ENCODE assay signal across 10 mouse cellular contexts in genomic region chr16:11071176-11071575, GRCm38 (mm10). TPM values are rescaled to one million over a fixed set of nuclear protein-coding genes. Genes with fewer than 3 reads are reported as not detected.
DNase-seq lines count a peak whose midpoint lies in the region; ATAC-seq and TF ChIP-seq lines count a peak whose summit lies in the region.
"Had no signal": no experiment of that assay in that cellular context is flagged by ENCODE, and none has a peak within 500 bp of the region (broad histone marks: within the 10 kb centered on the region; RNA-seq: fewer than 3 reads in every experiment).

No protein-coding gene starts in this region.

- DNase-seq in heart, adult 18-20 months, result peak; percentile 55 to 60
- no peak for DNase-seq in heart, postnatal 4 days
- no peak for DNase-seq in liver, postnatal 0 days
- DNase-seq in liver, result no peak
- DNase-seq in cerebellum, adult 2 months, result peak; percentile 88 to 93
- DNase-seq in hindbrain, postnatal 0 days (ENCODE audit: low spot score), result peak; percentile 65

- TF ChIP-seq CTCF in liver, postnatal 0 days (IDR thresholded peaks at IDR 0.05; ENCODE audit: low read depth), result 0 out of 2 replicates have a peak, but pooled peaks have one; percentile 1
- TF ChIP-seq CTCF in cerebellum, adult 2 months (IDR thresholded peaks at IDR 0.05; ENCODE audit: borderline replicate concordance, insufficient read depth, low read depth, low read length), result peak; percentile 33; the same call in 1 of the 2 replicates
- 0 out of 2 replicates have a peak, but pooled peaks have one; percentile 12 for TF ChIP-seq CTCF in hindbrain, postnatal 0 days (IDR thresholded peaks at IDR 0.05; ENCODE audit: low read depth)

- WGBS in liver, postnatal 0 days (ENCODE audit: insufficient replicate concordance), result 87% methylated on average over 5 of the region's 5 CpGs
- 4% methylated on average over 5 of the region's 5 CpGs for WGBS in cerebellum, adult 2 months
- WGBS in hindbrain, postnatal 0 days, result 50% methylated on average over 5 of the region's 5 CpGs

- no peak overlapping the region for H3K27ac ChIP-seq in liver, postnatal 0 days (ENCODE audit: low read depth)
- peak overlapping the region; percentile 30 for H3K27ac ChIP-seq in cerebellum, adult 2 months (ENCODE audit: insufficient read depth, low read length)
- H3K27ac ChIP-seq in hindbrain, postnatal 0 days, result peak overlapping the region; percentile 65; the same call in 1 of the 2 replicates
- H3K27ac ChIP-seq: embryonic facial prominence, embryonic 12.5 days; macrophage had no signal

- peaks cover 27% of the 10 kb centered on the region for H3K36me3 ChIP-seq in liver, postnatal 0 days (replicated peaks; ENCODE audit: insufficient read depth, low read length)
- peaks cover 27% of the 10 kb centered on the region; the same call in 1 of the 2 replicates for H3K36me3 ChIP-seq in hindbrain, postnatal 0 days (ENCODE audit: insufficient read depth, low read length)

- TF ChIP-seq EP300 in liver, postnatal 0 days (IDR thresholded peaks at IDR 0.05; ENCODE audit: low read depth), result no peak

- no peak overlapping the region for H3K9ac ChIP-seq in liver, postnatal 0 days (replicated peaks)
- no peak overlapping the region for H3K9ac ChIP-seq in hindbrain, postnatal 0 days (replicated peaks; ENCODE audit: low read length)
- H3K9ac ChIP-seq: embryonic facial prominence, embryonic 12.5 days had no signal

- no peak overlapping the region for H3K4me3 ChIP-seq in liver, postnatal 0 days (ENCODE audit: low read depth, low read length)
- H3K4me3 ChIP-seq in cerebellum, adult 2 months (replicated peaks; ENCODE audit: insufficient read depth, low read depth, low read length), result no peak overlapping the region
- H3K4me3 ChIP-seq in hindbrain, postnatal 0 days (ENCODE audit: low read length), result no peak overlapping the region
- H3K4me3 ChIP-seq: embryonic facial prominence, embryonic 12.5 days had no signal

- TF ChIP-seq POLR2A in cerebellum, adult 2 months (IDR thresholded peaks at IDR 0.05; ENCODE audit: borderline replicate concordance, insufficient read depth, low read length), result no peak

- no peak for ATAC-seq in liver, postnatal 0 days
- no peak for ATAC-seq in hindbrain, postnatal 0 days
- no peak for ATAC-seq in CD4-positive, CD25-positive, alpha-beta regulatory T cell, adult 4 months
- ATAC-seq: activated CD4-positive, CD25-positive, alpha-beta regulatory T cell, adult 4 months had no signal

- peaks cover 13% of the 10 kb centered on the region for H3K27me3 ChIP-seq in liver, postnatal 0 days (ENCODE audit: insufficient read depth, low read length)
- no peaks in the 10 kb centered on the region for H3K27me3 ChIP-seq in cerebellum, adult 2 months (ENCODE audit: control insufficient read depth, insufficient read depth, low read length)
- no peaks in the 10 kb centered on the region for H3K27me3 ChIP-seq in hindbrain, postnatal 0 days (ENCODE audit: insufficient read depth, low read length)
- H3K27me3 ChIP-seq: embryonic facial prominence, embryonic 12.5 days had no signal

- H3K4me1 ChIP-seq in liver, postnatal 0 days (ENCODE audit: insufficient read depth), result peaks cover 25% of the 10 kb centered on the region
- peaks cover 54% of the 10 kb centered on the region for H3K4me1 ChIP-seq in cerebellum, adult 2 months (ENCODE audit: control insufficient read depth, insufficient read depth, low read length)
- H3K4me1 ChIP-seq in hindbrain, postnatal 0 days (ENCODE audit: insufficient read depth, low read length), result peaks cover 44% of the 10 kb centered on the region

- H3K4me2 ChIP-seq in liver, postnatal 0 days (ENCODE audit: low read depth, low read length), result no peak overlapping the region
- H3K4me2 ChIP-seq in hindbrain, postnatal 0 days (ENCODE audit: low read depth, low read length), result no peak overlapping the region
- H3K4me2 ChIP-seq: embryonic facial prominence, embryonic 12.5 days had no signal

- H3K9me3 ChIP-seq in liver, postnatal 0 days (ENCODE audit: low read length), result no peaks in the 10 kb centered on the region
- H3K9me3 ChIP-seq in hindbrain, postnatal 0 days (ENCODE audit: low read length), result no peaks in the 10 kb centered on the region
- H3K9me3 ChIP-seq: embryonic facial prominence, embryonic 12.5 days had no signal

RNA-seq across cellular contexts. Expression of gene Litaf, which starts 5.2 kb away (rescaled TPM):
- 10 to 100 TPM; 17.1 to 20.8 TPM for total RNA-seq in heart, adult 18-20 months (2021)
- total RNA-seq in heart, postnatal 4 days (2021), result 10 to 100 TPM; 50.0 to 60.4 TPM
- 77.3 and 79.2 TPM in 2 replicates for polyA plus RNA-seq in liver, postnatal 0 days (2015; fragmentation: Nextera tagmentation; extraction: Ambion mirVana)
- polyA plus RNA-seq in cerebellum, adult 2 months (2012; rRNA removed), result 60.7 and 82.3 TPM in 2 replicates
- 23.9 and 31.6 TPM in 2 replicates for total RNA-seq in hindbrain, postnatal 0 days (2014; rRNA removed)
- polyA plus RNA-seq in hindbrain, postnatal 0 days (2015; fragmentation: Nextera tagmentation; extraction: Ambion mirVana), result 28.2 and 31.1 TPM in 2 replicates
- polyA plus RNA-seq in CD4-positive, CD25-positive, alpha-beta regulatory T cell, adult 4 months (2017; shearing (Covaris generic)), result 10 to 100 TPM; 47.2 to 61.2 TPM

RNA-seq across cellular contexts. Expression of gene Snn, which starts 10.4 kb away (rescaled TPM):
- total RNA-seq in heart, adult 18-20 months (2021), result 10 to 100 TPM; 24.6 to 26.5 TPM
- total RNA-seq in heart, postnatal 4 days (2021), result 10 to 100 TPM; 52.5 to 56.6 TPM
- 4.8 and 5.0 TPM in 2 replicates for polyA plus RNA-seq in liver, postnatal 0 days (2015; fragmentation: Nextera tagmentation; extraction: Ambion mirVana)
- polyA plus RNA-seq in cerebellum, adult 2 months (2012; rRNA removed), result 124 and 138 TPM in 2 replicates
- 241 and 273 TPM in 2 replicates for total RNA-seq in hindbrain, postnatal 0 days (2014; rRNA removed)
- 116 and 123 TPM in 2 replicates for polyA plus RNA-seq in hindbrain, postnatal 0 days (2015; fragmentation: Nextera tagmentation; extraction: Ambion mirVana)
- polyA plus RNA-seq in CD4-positive, CD25-positive, alpha-beta regulatory T cell, adult 4 months (2017; shearing (Covaris generic)), result 1 to 10 TPM; 1.3 to 3.5 TPM

Comparison
In these comparisons a context has a peak if more than half of its experiments do, and no peak if none do; other contexts are left out.
1. DNase-seq: peak in heart, adult 18-20 months (2 of 2), cerebellum, adult 2 months (2 of 2) and hindbrain, postnatal 0 days (single experiment); none in heart, postnatal 4 days (single experiment), liver, postnatal 0 days (single experiment) and liver (single experiment).
2. RNA of gene Snn, which starts 10.4 kb away (polyA plus RNA-seq): 124 to 138 TPM in cerebellum, adult 2 months and 116 to 123 TPM in hindbrain, postnatal 0 days; 4.8 to 5.0 TPM in liver, postnatal 0 days and 1.3 to 3.5 TPM in CD4-positive, CD25-positive, alpha-beta regulatory T cell, adult 4 months; every median in the first group is over 10 times any median in the second.
3. Peak in every context shown above with its lines, with median percentiles within 50 percentile points of each other: CTCF ChIP-seq.